Mouse (Mus musculus) heart, postnatal 0 days (tissue): ENCODE results near the gene Gdf11. TPM values are rescaled to one million over a fixed set of nuclear protein-coding genes. Genes with fewer than 3 reads are reported as not detected.
A peak's percentile ranks its signal among the peaks of the same experiment; 100 is the strongest.

Source experiments
- ATAC-seq: fragments of 200-750 bp; cut with Nextera tagmentation; 2 replicates; pipeline ENCODE4 v1.8.0; 2017; ENCODE audit warnings: low read depth, moderate number of reproducible peaks, moderate library complexity; ENCODE audit not compliant: insufficient read depth
- DNase-seq: peaks from one replicate; pipeline ENCODE4 v3.0.0-alpha.2; 2016; ENCODE audit warnings: low spot score
- H3K27ac ChIP-seq: fragments of 300-500 bp; sonication (generic); 2 replicates; pipeline ENCODE4 v1.5.1; 2014; ENCODE audit warnings: low read depth, mild to moderate bottlenecking
- H3K27me3 ChIP-seq: fragments of 300-500 bp; sonication (generic); 2 replicates; pipeline ENCODE4 v1.6.1; 2014; ENCODE audit warnings: low read length, mixed read lengths; ENCODE audit not compliant: control insufficient read depth, insufficient read depth
- H3K36me3 ChIP-seq: fragments of 300-500 bp; sonication (generic); replicated peaks from 2 replicates; pipeline ENCODE4 v1.6.1; 2014; ENCODE audit warnings: low read length, mixed read lengths; ENCODE audit not compliant: control insufficient read depth, insufficient read depth
- H3K4me1 ChIP-seq: fragments of 300-500 bp; sonication (generic); 2 replicates; pipeline ENCODE4 v1.6.1; 2014; ENCODE audit warnings: antibody characterized with exemption; ENCODE audit not compliant: control insufficient read depth, insufficient read depth
- H3K4me2 ChIP-seq: fragments of 300-500 bp; sonication (generic); 2 replicates; pipeline ENCODE4 v1.6.1; 2014; ENCODE audit warnings: low read depth, mild to moderate bottlenecking, low read length, moderate library complexity
- H3K4me3 ChIP-seq: fragments of 300-500 bp; sonication (generic); 2 replicates; pipeline ENCODE4 v1.5.1; 2014; ENCODE audit warnings: low read depth, low read length
- H3K9ac ChIP-seq: fragments of 300-500 bp; sonication (generic); replicated peaks from 2 replicates; pipeline ENCODE4 v1.6.1; 2014; ENCODE audit warnings: low read depth, low read length, mixed read lengths
- H3K9me3 ChIP-seq: fragments of 300-500 bp; sonication (generic); replicated peaks from 2 replicates; pipeline ENCODE4 v1.6.1; 2016; ENCODE audit warnings: low read length; ENCODE audit not compliant: control insufficient read depth
- CTCF ChIP-seq: IDR thresholded peaks from 2 replicates; pipeline ENCODE4 v1.5.1; 2016; ENCODE audit warnings: antibody characterized with exemption, control low read depth, low read depth
- EP300 ChIP-seq: IDR thresholded peaks from 2 replicates; pipeline ENCODE4 v1.6.1; 2016; ENCODE audit warnings: antibody characterized with exemption, low read depth
- WGBS: fragments of 180-500 bp; shearing (Covaris S2); extraction: QIAGEN DNeasy Blood & Tissue Kit; methylation state at CpG from one replicate; pipeline ENCODE4 v1.1.7; 2014; 5-methylcytosine and 5-hydroxymethylcytosine counted together
- polyA plus RNA-seq: library from polyadenylated mRNA; unstranded; fragments of >200 nt; fragmentation: Nextera tagmentation; extraction: Ambion mirVana; gene quantifications from 2 replicates; pipeline ENCODE4 v1.2.1, GENCODE M21; 2015
- total RNA-seq: library from RNA; depleted of rRNA; stranded (reverse); fragments of >200 nt; gene quantifications from 2 replicates; pipeline ENCODE4 v1.2.3, GENCODE M21; 2014; ENCODE audit warnings: low replicate concordance

The Gdf11 gene
- total and polyA plus RNA-seq, 2 experiments from 2014 or later, result 1.5 to 1.6 TPM

- TF ChIP-seq EP300 (no peak), CTCF (no peak)
- Histone ChIP-seq H3K36me3 (no peaks in the 10 kb centered on the region), H3K27ac (peak overlapping the region; percentile 44; the same call in 1 of the 2 replicates), H3K9me3 (no peaks in the 10 kb centered on the region), H3K4me1 (peaks cover 29% of the 10 kb centered on the region; the same call in 1 of the 2 replicates), H3K27me3 (peaks cover 8% of the 10 kb centered on the region; the same call in 1 of the 2 replicates), H3K4me2 (no peak overlapping the region), H3K9ac (no peak overlapping the region), H3K4me3 (no peak overlapping the region)
- 47% methylated on average over 7 of the region's 7 CpGs for WGBS
- ATAC-seq (no peak), DNase-seq (no peak)
Measured at GRCm38 (mm10) chr10:128929638-128930378, 38.3 kb upstream of the Gdf11 start.

- no peak for ATAC-seq
- H3K4me2 ChIP-seq, result no peak overlapping the region
- H3K9me3 ChIP-seq, result no peaks in the 10 kb centered on the region
- 0 out of 2 replicates have a peak, but pooled peaks cover 2% of the 10 kb centered on the region for H3K27me3 ChIP-seq
- H3K36me3 ChIP-seq, result no peaks in the 10 kb centered on the region
- no peak for DNase-seq
- H3K4me3 ChIP-seq, result no peak overlapping the region
- WGBS, result 30% methylated on average over 4 of the region's 4 CpGs
- H3K9ac ChIP-seq, result no peak overlapping the region
- peaks cover 31% of the 10 kb centered on the region for H3K4me1 ChIP-seq
- H3K27ac ChIP-seq, result no peak overlapping the region
- TF ChIP-seq EP300, result no peak
Measured at GRCm38 (mm10) chr10:128928356-128928755, 36.8 kb upstream of the Gdf11 start.

- Histone ChIP-seq H3K4me3 (peak within 1 kb of the TSS; percentile 66), H3K4me2 (peak within 1 kb of the TSS; percentile 75), H3K27me3 (no peaks in the 10 kb centered on the region), H3K9me3 (no peaks in the 10 kb centered on the region), H3K27ac (peak within 1 kb of the TSS; percentile 91), H3K4me1 (peaks cover 23% of the 10 kb centered on the region), H3K9ac (peak within 1 kb of the TSS; percentile 66), H3K36me3 (no peaks in the 10 kb centered on the region)
- ATAC-seq (no peak), DNase-seq (no peak)
- no peak for TF ChIP-seq EP300
- no peak for TF ChIP-seq CTCF
- WGBS, result 53% methylated on average over 9 of the region's 9 CpGs
Measured at GRCm38 (mm10) chr10:128923935-128924334, 32.4 kb upstream of the Gdf11 start, which contains the start of gene Bloc1s1. Gene Bloc1s1, minus strand, starts transcription at chr10:128924035.

- Histone ChIP-seq H3K27me3 (no peaks in the 10 kb centered on the region), H3K4me2 (peak overlapping the region; percentile 75), H3K4me1 (peaks cover 21% of the 10 kb centered on the region), H3K9ac (peak overlapping the region; percentile 66), H3K4me3 (peak overlapping the region; percentile 66), H3K36me3 (peaks cover under 1% of the 10 kb centered on the region; the same call in 1 of the 2 replicates), H3K9me3 (no peaks in the 10 kb centered on the region), H3K27ac (peak overlapping the region; percentile 91)
- TF ChIP-seq CTCF (peak; percentile 43), EP300 (peak; percentile 56; the same call in 1 of the 2 replicates)
- under 1% methylated on average over 42 of the region's 42 CpGs for WGBS
- DNase-seq (peak; percentile 88), ATAC-seq (peak; percentile 95)
Measured at GRCm38 (mm10) chr10:128923013-128923691, 31.6 kb upstream of the Gdf11 start.

- peaks cover 5% of the 10 kb centered on the region; the same call in 1 of the 2 replicates for H3K36me3 ChIP-seq
- no peaks in the 10 kb centered on the region for H3K27me3 ChIP-seq
- peaks cover 21% of the 10 kb centered on the region for H3K4me1 ChIP-seq
- ATAC-seq, result no peak
- no peak for DNase-seq
- WGBS, result 15% methylated on average over 1 of the region's 1 CpGs
- no peak for TF ChIP-seq EP300
- no peak for TF ChIP-seq CTCF
- peak within 1 kb of the TSS; percentile 91 for H3K27ac ChIP-seq
- H3K4me3 ChIP-seq, result peak within 1 kb of the TSS; percentile 66
- H3K4me2 ChIP-seq, result peak within 1 kb of the TSS; percentile 75
- H3K9ac ChIP-seq, result peak within 1 kb of the TSS; percentile 66
- no peaks in the 10 kb centered on the region for H3K9me3 ChIP-seq
Measured at GRCm38 (mm10) chr10:128922822-128923012, 31.2 kb upstream of the Gdf11 start, which contains the start of gene Rdh5. Gene Rdh5, minus strand, starts transcription at chr10:128922888.
